Mouse (Mus musculus) megakaryocyte progenitor cell, adult 5-6 weeks (primary cell): ENCODE measurements around the gene Nccrp1. TPM values are rescaled to one million over a fixed set of nuclear protein-coding genes. Genes with fewer than 3 reads are reported as not detected.
A peak's percentile ranks its signal among the peaks of the same experiment; 100 is the strongest.
"Not testable (repeated sequence)": the region's sequence is repeated elsewhere in the genome, so short reads cannot be mapped to it uniquely, and the experiment has no call there.

Experiments
- ATAC-seq: replicated peaks from 2 replicates; pipeline ENCODE4 v1.8.0; 2016; ENCODE audit warnings: mild to moderate bottlenecking, moderate TSS enrichment, inconsistent platforms; ENCODE audit not compliant: poor library complexity
- total RNA-seq, 2 experiments: library from RNA; stranded (forward) in 1 of 2; stranded (reverse) in 1 of 2; fragments of 157-497, 149-512 nt in 1 of 2; fragments of 200-1000 nt in 1 of 2; gene quantifications; 2 replicates each; pipeline versions ENCODE4 v1.2.3 to v1.2.4; 2015 to 2017

Gene Nccrp1
- total RNA-seq, 2 experiments from 2014 or later: not detected

GRCm38 (mm10) chr7:28570291-28570981, 23.4 kb upstream of the Nccrp1 start:
- no peak for ATAC-seq

- peak; percentile 80 for ATAC-seq
Observed at GRCm38 (mm10) chr7:28568253-28568652, 21.2 kb upstream of the Nccrp1 start.

GRCm38 (mm10) chr7:28567539-28567938, 20.5 kb upstream of the Nccrp1 start:
- no peak for ATAC-seq

- ATAC-seq: no peak
Observed at GRCm38 (mm10) chr7:28565407-28565806, 18.4 kb upstream of the Nccrp1 start.

- ATAC-seq: no peak
Observed at GRCm38 (mm10) chr7:28562951-28563350, 15.9 kb upstream of the Nccrp1 start.

GRCm38 (mm10) chr7:28562371-28562770, 15.3 kb upstream of the Nccrp1 start:
- no peak for ATAC-seq

- no peak for ATAC-seq
Observed at GRCm38 (mm10) chr7:28561967-28562366, 14.9 kb upstream of the Nccrp1 start.

- ATAC-seq: no peak
Observed at GRCm38 (mm10) chr7:28560856-28561255, 13.8 kb upstream of the Nccrp1 start.

- peak; percentile 38; the same call in 1 of the 2 replicates for ATAC-seq
Observed at GRCm38 (mm10) chr7:28558486-28558885, 11.4 kb upstream of the Nccrp1 start.

GRCm38 (mm10) chr7:28557708-28558107, 10.7 kb upstream of the Nccrp1 start:
- ATAC-seq: peak; percentile 74

- no peak for ATAC-seq
Observed at GRCm38 (mm10) chr7:28557069-28557468, 10.0 kb upstream of the Nccrp1 start.

- no peak for ATAC-seq
Observed at GRCm38 (mm10) chr7:28555939-28556535, 9.0 kb upstream of the Nccrp1 start.

GRCm38 (mm10) chr7:28553076-28553475, 6.0 kb upstream of the Nccrp1 start:
- no peak for ATAC-seq

- ATAC-seq: peak; percentile 89
Observed at GRCm38 (mm10) chr7:28547628-28548027, 574 bp upstream of the Nccrp1 start.

- no peak for ATAC-seq
Observed at GRCm38 (mm10) chr7:28546649-28547048, 405 bp downstream of the Nccrp1 start.

GRCm38 (mm10) chr7:28545891-28546210, 1.2 kb downstream of the Nccrp1 start:
- no peak for ATAC-seq

GRCm38 (mm10) chr7:28545048-28545890, 1.8 kb downstream of the Nccrp1 start:
- peak; percentile 42 for ATAC-seq

- ATAC-seq: no peak
Observed at GRCm38 (mm10) chr7:28544051-28544601, 2.9 kb downstream of the Nccrp1 start.

- no peak for ATAC-seq
Observed at GRCm38 (mm10) chr7:28540526-28540925, 6.5 kb downstream of the Nccrp1 start, which contains the start of gene Sycn. Gene Sycn, plus strand, starts transcription at chr7:28540885.

GRCm38 (mm10) chr7:28538886-28539285, 8.2 kb downstream of the Nccrp1 start:
- ATAC-seq: not testable (repeated sequence)

GRCm38 (mm10) chr7:28532005-28532404, 15.0 kb downstream of the Nccrp1 start:
- no peak for ATAC-seq
